Comparison of ENCODE assay signal across 23 mouse cellular contexts in genomic region chr14:25223091-25223490, GRCm38 (mm10).
DNase-seq lines count a peak whose midpoint lies in the region; ATAC-seq and TF ChIP-seq lines count a peak whose summit lies in the region.
"Had no signal": no experiment of that assay in that cellular context is flagged by ENCODE, and none has a peak within 500 bp of the region (broad histone marks: within the 10 kb centered on the region; RNA-seq: fewer than 3 reads in every experiment).

No protein-coding gene starts in this region.

- peaks cover 45% of the 10 kb centered on the region for H3K4me1 ChIP-seq in forebrain, embryonic 10.5 days
- H3K4me1 ChIP-seq in forebrain, embryonic 12.5 days, result peaks cover 37% of the 10 kb centered on the region
- H3K4me1 ChIP-seq in lung, embryonic 14.5 days (ENCODE audit: insufficient read depth), result peaks cover 29% of the 10 kb centered on the region
- peaks cover 8% of the 10 kb centered on the region for H3K4me1 ChIP-seq in heart, adult 2 months (ENCODE audit: control insufficient read depth, insufficient read depth, low read length)

- 83% methylated on average over 1 of the region's 1 CpGs for WGBS in forebrain, embryonic 10.5 days
- 50% methylated on average over 1 of the region's 1 CpGs for WGBS in forebrain, embryonic 12.5 days
- 33% methylated on average over 1 of the region's 1 CpGs for WGBS in lung, embryonic 14.5 days
- WGBS in heart, adult 2 months, result 39% methylated on average over 1 of the region's 1 CpGs

- H3K27ac ChIP-seq in forebrain, embryonic 10.5 days, result 0 out of 2 replicates have a peak overlapping the region, but pooled peaks have one; percentile 56
- no peak overlapping the region for H3K27ac ChIP-seq in forebrain, embryonic 12.5 days
- H3K27ac ChIP-seq in lung, embryonic 14.5 days (ENCODE audit: low read depth), result no peak overlapping the region
- H3K27ac ChIP-seq in heart, adult 2 months, result no peak overlapping the region
- H3K27ac ChIP-seq: embryonic facial prominence, embryonic 15.5 days; heart, embryonic 15.5 days had no signal

- no peak overlapping the region for H3K4me2 ChIP-seq in forebrain, embryonic 12.5 days
- H3K4me2 ChIP-seq in lung, embryonic 14.5 days, result no peak overlapping the region
- H3K4me2 ChIP-seq: embryonic facial prominence, embryonic 15.5 days; heart, embryonic 11.5 days; heart, embryonic 15.5 days had no signal

- no peak for TF ChIP-seq POLR2A in heart, adult 2 months (IDR thresholded peaks at IDR 0.05; ENCODE audit: insufficient read depth, low read depth, low read length)

- no peak for TF ChIP-seq EP300 in heart, adult 2 months (IDR thresholded peaks at IDR 0.05; ENCODE audit: insufficient read depth, low read depth, low read length)

- no peak for ATAC-seq in forebrain, embryonic 12.5 days (ENCODE audit: low FRiP score)
- ATAC-seq in lung, embryonic 14.5 days (ENCODE audit: insufficient read depth), result no peak
- ATAC-seq: CD4-positive, CD25-positive, alpha-beta regulatory T cell, adult 4 months; forebrain, embryonic 16.5 days; intestine, postnatal 0 days had no signal

- TF ChIP-seq CTCF in lung, embryonic 14.5 days (IDR thresholded peaks at IDR 0.05; ENCODE audit: low read depth), result no peak
- no peak for TF ChIP-seq CTCF in heart, adult 2 months (IDR thresholded peaks at IDR 0.05)

- intact Hi-C loops in heart, adult 2 months (cut with DNase I), result loop anchor here (10.0 kb wide), 1 partner anchor 342 kb away; no protein-coding TSS in a partner anchor

- H3K9ac ChIP-seq in forebrain, embryonic 12.5 days, result no peak overlapping the region
- no peak overlapping the region for H3K9ac ChIP-seq in lung, embryonic 14.5 days
- no peak overlapping the region for H3K9ac ChIP-seq in heart, adult 2 months (ENCODE audit: low read depth, low read length)
- H3K9ac ChIP-seq: embryonic facial prominence, embryonic 15.5 days; heart, embryonic 15.5 days had no signal

- no peaks in the 10 kb centered on the region for H3K9me3 ChIP-seq in forebrain, embryonic 10.5 days
- no peaks in the 10 kb centered on the region for H3K9me3 ChIP-seq in forebrain, embryonic 12.5 days
- H3K9me3 ChIP-seq in lung, embryonic 14.5 days (ENCODE audit: low read depth, low read length), result no peaks in the 10 kb centered on the region
- H3K9me3 ChIP-seq: embryonic facial prominence, embryonic 15.5 days; heart, embryonic 15.5 days had no signal

- H3K79me2 ChIP-seq in heart, adult 2 months (replicated peaks; ENCODE audit: control insufficient read depth, insufficient read depth, low read length), result no peaks in the 10 kb centered on the region

- no peak overlapping the region for H3K4me3 ChIP-seq in forebrain, embryonic 10.5 days
- no peak overlapping the region for H3K4me3 ChIP-seq in forebrain, embryonic 12.5 days (replicated peaks)
- no peak overlapping the region for H3K4me3 ChIP-seq in lung, embryonic 14.5 days (ENCODE audit: low read depth, low read length)
- H3K4me3 ChIP-seq in heart, adult 2 months, result no peak overlapping the region
- H3K4me3 ChIP-seq: embryonic facial prominence, embryonic 15.5 days; erythroblast, embryonic 14.5 days; heart, embryonic 15.5 days had no signal

- peaks cover 3% of the 10 kb centered on the region for H3K27me3 ChIP-seq in forebrain, embryonic 10.5 days (ENCODE audit: poor library complexity, severe bottlenecking)
- no peaks in the 10 kb centered on the region for H3K27me3 ChIP-seq in forebrain, embryonic 12.5 days
- H3K27me3 ChIP-seq in lung, embryonic 14.5 days (ENCODE audit: insufficient read depth, low read length), result no peaks in the 10 kb centered on the region
- no peaks in the 10 kb centered on the region for H3K27me3 ChIP-seq in heart, adult 2 months (ENCODE audit: control insufficient read depth, insufficient read depth, low read length)
- H3K27me3 ChIP-seq: embryonic facial prominence, embryonic 15.5 days; heart, embryonic 15.5 days had no signal

- no peak for DNase-seq in forebrain, embryonic 10.5 days (ENCODE audit: extremely low spot score, low spot score)
- peak; percentile 41 for DNase-seq in lung, embryonic 14.5 days
- no peak for DNase-seq in lung, postnatal 25 days (ENCODE audit: low spot score)
- DNase-seq in MN1 (ENCODE audit: low spot score), result peak; percentile 83
- peak; percentile 57 for DNase-seq in NIH3T3 (ENCODE audit: low read depth)
- DNase-seq in heart, adult 2 months, result no peak
- DNase-seq: cerebellum, adult 11 months; cerebellum, adult 8-10 months; cerebellum, postnatal 14 days; embryo, embryonic 11 days; gastrocnemius, postnatal 10 days; heart, adult 18-20 months; heart, postnatal 14 days; kidney, adult 8-10 months had no signal

- no peaks in the 10 kb centered on the region for H3K36me3 ChIP-seq in forebrain, embryonic 10.5 days (replicated peaks)
- H3K36me3 ChIP-seq in forebrain, embryonic 12.5 days (replicated peaks), result no peaks in the 10 kb centered on the region
- H3K36me3 ChIP-seq in lung, embryonic 14.5 days (ENCODE audit: insufficient read depth), result no peaks in the 10 kb centered on the region
- H3K36me3 ChIP-seq in heart, adult 2 months (ENCODE audit: control insufficient read depth, insufficient read depth, low read length), result no peaks in the 10 kb centered on the region
- H3K36me3 ChIP-seq: embryonic facial prominence, embryonic 15.5 days; G1E; heart, embryonic 15.5 days had no signal

Comparison
In these comparisons a context has a peak if more than half of its experiments do, and no peak if none do; other contexts are left out.
1. DNase-seq: peak in lung, embryonic 14.5 days (single experiment), MN1 (single experiment) and NIH3T3 (single experiment); none in forebrain, embryonic 10.5 days (single experiment), lung, postnatal 25 days (single experiment) and heart, adult 2 months (0 of 2).